Mouse (Mus musculus) heart, embryonic 13.5 days (tissue): Measurements from ENCODE around the gene Eif3c. TPM values are rescaled to one million over a fixed set of nuclear protein-coding genes. Genes with fewer than 3 reads are reported as not detected.
A peak's percentile ranks its signal among the peaks of the same experiment; 100 is the strongest.

Experiments
- ATAC-seq: fragments of 200-750 bp; cut with Nextera tagmentation; 2 replicates; pipeline ENCODE4 v1.8.0; 2017; ENCODE audit warnings: moderate TSS enrichment; ENCODE audit not compliant: insufficient number of reproducible peaks, low FRiP score, low TSS enrichment; ENCODE audit errors: extremely low read depth
- H3K27ac ChIP-seq: fragments of 300-500 bp; sonication (generic); replicated peaks from 2 replicates; pipeline ENCODE4 v1.5.1; 2015; ENCODE audit warnings: moderate library complexity, mild to moderate bottlenecking, inconsistent platforms
- H3K27me3 ChIP-seq: fragments of 300-500 bp; sonication (generic); replicated peaks from 2 replicates; pipeline ENCODE4 v1.6.1; 2015; ENCODE audit warnings: mild to moderate bottlenecking, inconsistent platforms
- H3K36me3 ChIP-seq: fragments of 300-500 bp; sonication (generic); 2 replicates; pipeline ENCODE4 v1.6.1; 2015; ENCODE audit warnings: mild to moderate bottlenecking, inconsistent platforms
- H3K4me1 ChIP-seq: fragments of 300-500 bp; sonication (generic); 2 replicates; pipeline ENCODE4 v1.6.1; 2015; ENCODE audit warnings: inconsistent platforms
- H3K4me2 ChIP-seq: fragments of 300-500 bp; sonication (generic); 2 replicates; pipeline ENCODE4 v1.6.1; 2015; ENCODE audit warnings: inconsistent platforms, mild to moderate bottlenecking, moderate library complexity
- H3K4me3 ChIP-seq: fragments of 300-500 bp; sonication (generic); 2 replicates; pipeline ENCODE4 v1.5.1; 2015; ENCODE audit warnings: moderate library complexity, mild to moderate bottlenecking, inconsistent platforms
- H3K9ac ChIP-seq: fragments of 300-500 bp; sonication (generic); 2 replicates; pipeline ENCODE4 v1.6.1; 2015; ENCODE audit warnings: inconsistent platforms, mild to moderate bottlenecking, moderate library complexity
- H3K9me3 ChIP-seq: fragments of 300-500 bp; sonication (generic); 2 replicates; pipeline ENCODE4 v1.6.1; 2016; ENCODE audit warnings: inconsistent platforms
- WGBS: fragments of 180-500 bp; shearing (Covaris S2); methylation state at CpG from one replicate; pipeline ENCODE4 v1.1.7; 2015; ENCODE audit warnings: mixed read lengths; 5-methylcytosine and 5-hydroxymethylcytosine counted together
- polyA plus RNA-seq: library from polyadenylated mRNA; unstranded; fragments of >200 nt; fragmentation: Nextera tagmentation; extraction: Ambion mirVana; gene quantifications from 2 replicates; pipeline ENCODE4 v1.2.1, GENCODE M21; 2015

Eif3c gene
- polyA plus RNA-seq, result 129 and 135 TPM in 2 replicates

DNA sequence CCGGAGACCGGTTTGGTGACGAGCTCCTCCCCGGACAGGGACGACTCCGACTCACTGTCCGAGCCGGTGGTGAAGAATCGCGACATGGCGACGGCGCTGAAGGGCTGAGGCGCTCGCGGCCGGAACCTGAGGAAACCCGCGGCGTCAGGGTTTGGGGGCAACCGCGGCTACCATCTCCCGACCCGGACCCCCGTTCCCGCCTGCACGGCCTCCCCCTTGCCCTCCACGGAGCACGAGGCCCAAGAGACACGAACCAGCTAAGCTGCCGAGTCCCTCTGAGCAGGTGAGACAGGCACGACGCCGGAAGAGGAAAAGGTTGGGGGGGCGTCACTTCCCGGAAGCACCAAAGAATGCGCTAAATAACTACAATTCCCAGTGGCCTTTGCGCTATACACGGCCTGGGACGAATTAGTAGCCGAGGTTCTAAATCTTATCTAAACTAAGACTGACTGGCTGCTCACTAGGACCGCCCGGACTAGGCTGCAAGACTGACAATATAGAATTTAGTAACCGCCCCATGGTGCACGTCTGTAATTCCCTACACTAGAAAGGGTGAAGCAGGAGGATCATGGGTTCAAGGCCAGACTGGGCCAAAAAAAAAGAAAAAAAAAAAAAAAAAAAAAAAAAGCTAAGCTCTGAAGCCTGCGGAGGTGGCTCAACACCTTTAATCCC, at the start of gene Eif3c:
Eif3c (minus strand) TSS at position 318 of the 672 bp plus-strand sequence.
- ATAC-seq, result peak; percentile 89
- WGBS, result under 1% methylated on average over 46 of the region's 46 CpGs
- peaks cover 8% of the 10 kb centered on the region for H3K4me1 ChIP-seq
- peak within 1 kb of the TSS; percentile 73 for H3K27ac ChIP-seq
- H3K4me3 ChIP-seq, result peak within 1 kb of the TSS; percentile 71
- H3K9me3 ChIP-seq, result no peaks in the 10 kb centered on the region
- peaks cover 37% of the 10 kb centered on the region for H3K36me3 ChIP-seq
- peak within 1 kb of the TSS; percentile 88 for H3K4me2 ChIP-seq
- peak within 1 kb of the TSS; percentile 84 for H3K9ac ChIP-seq
- no peaks in the 10 kb centered on the region for H3K27me3 ChIP-seq

DNA sequence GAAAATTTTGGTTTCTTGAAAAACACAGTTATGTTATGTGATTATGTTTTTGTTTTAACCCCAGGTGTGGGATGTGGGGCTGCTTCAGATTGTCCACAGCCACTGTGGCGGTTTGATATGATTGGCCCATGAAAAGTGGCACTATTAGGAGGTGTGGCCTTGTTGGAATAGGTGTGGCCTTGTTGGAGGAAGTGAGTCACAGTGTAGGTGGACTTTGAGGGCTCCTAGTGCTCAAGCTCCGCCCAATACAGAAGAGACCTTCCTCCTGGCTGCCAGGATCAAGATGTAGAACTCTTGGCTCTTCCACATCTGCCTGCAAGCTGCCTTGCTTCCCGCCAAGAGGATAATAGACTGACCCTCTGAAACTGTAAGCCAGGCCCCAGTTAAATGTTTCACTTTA, 46.5 kb upstream of the Eif3c start:
- WGBS, result 61% methylated on average over 3 of the region's 3 CpGs

DNA sequence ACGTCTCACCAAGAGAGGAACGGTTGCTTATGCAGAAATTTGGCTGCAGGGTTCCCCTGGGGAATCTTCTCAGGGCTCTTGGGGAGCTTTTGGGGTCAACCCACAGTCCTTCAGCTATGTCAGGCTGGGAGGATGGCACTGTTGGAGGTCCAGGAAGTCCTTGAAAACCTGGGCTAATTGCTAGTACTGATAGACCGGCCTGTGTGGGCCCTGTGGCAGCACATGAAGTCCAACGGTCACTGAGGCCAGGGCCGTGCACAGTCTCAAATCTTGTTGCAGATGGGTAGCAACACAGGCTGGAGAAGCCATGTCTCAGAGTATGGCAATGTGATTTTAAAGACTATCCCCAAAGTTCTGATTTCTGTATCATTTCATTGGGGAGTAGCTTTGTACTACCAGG, 41.6 kb upstream of the Eif3c start:
- Histone ChIP-seq H3K27ac (no peak overlapping the region), H3K36me3 (no peaks in the 10 kb centered on the region), H3K9me3 (no peaks in the 10 kb centered on the region), H3K27me3 (no peaks in the 10 kb centered on the region), H3K4me2 (no peak overlapping the region), H3K4me3 (no peak overlapping the region), H3K4me1 (no peaks in the 10 kb centered on the region), H3K9ac (no peak overlapping the region)
- 75% methylated on average over 5 of the region's 5 CpGs for WGBS
- ATAC-seq, result no peak

More for the DNA sequence above, 46.5 kb upstream of the Eif3c start:
- Histone ChIP-seq H3K9ac (no peak overlapping the region), H3K27ac (no peak overlapping the region), H3K27me3 (no peaks in the 10 kb centered on the region), H3K9me3 (peaks cover 5% of the 10 kb centered on the region; the same call in 1 of the 2 replicates), H3K4me1 (no peaks in the 10 kb centered on the region), H3K36me3 (no peaks in the 10 kb centered on the region), H3K4me2 (no peak overlapping the region), H3K4me3 (no peak overlapping the region)
- no peak for ATAC-seq

DNA sequence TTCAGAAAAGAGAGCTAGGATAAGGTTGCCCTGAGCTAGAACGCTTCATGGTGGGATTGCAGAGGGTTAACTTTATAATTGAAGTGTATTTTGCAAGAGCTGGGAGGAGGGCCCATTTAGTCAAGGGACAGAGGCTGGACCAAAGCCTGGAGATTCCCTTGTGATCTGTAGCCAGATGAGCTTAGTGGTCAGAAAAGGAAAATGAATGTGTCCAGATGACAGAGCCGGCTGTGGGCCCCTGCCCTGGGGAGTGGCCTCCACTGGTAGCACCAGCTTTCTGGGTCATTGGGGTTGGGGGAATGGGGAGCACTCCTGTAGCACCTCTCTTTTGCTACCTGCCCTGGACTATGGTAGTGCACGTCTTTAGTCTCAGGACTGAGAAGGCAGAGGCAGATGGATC, 40.9 kb upstream of the Eif3c start:
- no peak for ATAC-seq
- Histone ChIP-seq H3K4me1 (no peaks in the 10 kb centered on the region), H3K36me3 (no peaks in the 10 kb centered on the region), H3K27me3 (no peaks in the 10 kb centered on the region), H3K4me2 (no peak overlapping the region), H3K4me3 (no peak overlapping the region), H3K27ac (no peak overlapping the region), H3K9ac (no peak overlapping the region), H3K9me3 (no peaks in the 10 kb centered on the region)
- WGBS, result 83% methylated on average over 3 of the region's 3 CpGs

DNA sequence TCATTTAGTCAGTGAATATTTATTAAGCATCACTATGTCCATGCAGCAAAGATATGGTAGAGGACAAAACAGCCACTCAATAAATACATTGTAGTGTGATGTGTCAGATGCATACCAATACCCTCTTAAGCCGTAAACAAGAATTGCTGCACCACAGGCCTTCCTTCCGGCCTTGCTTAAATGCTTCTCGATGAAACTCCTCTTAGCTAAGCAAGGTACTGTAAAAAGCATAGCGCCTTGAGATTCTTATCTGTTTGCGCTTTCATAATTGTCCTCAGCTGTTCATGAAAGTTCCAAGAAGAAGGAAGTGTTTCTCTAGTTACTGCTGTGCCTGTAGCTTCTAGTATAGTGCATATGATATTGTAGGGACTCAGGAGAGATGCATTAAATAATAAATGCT, 40.4 kb upstream of the Eif3c start:
- Histone ChIP-seq H3K9me3 (no peaks in the 10 kb centered on the region), H3K27me3 (no peaks in the 10 kb centered on the region), H3K4me2 (no peak overlapping the region), H3K36me3 (no peaks in the 10 kb centered on the region), H3K27ac (no peak overlapping the region), H3K4me1 (no peaks in the 10 kb centered on the region), H3K9ac (no peak overlapping the region), H3K4me3 (no peak overlapping the region)
- ATAC-seq, result no peak
- 75% methylated on average over 5 of the region's 5 CpGs for whole genome bisulfite sequencing

DNA sequence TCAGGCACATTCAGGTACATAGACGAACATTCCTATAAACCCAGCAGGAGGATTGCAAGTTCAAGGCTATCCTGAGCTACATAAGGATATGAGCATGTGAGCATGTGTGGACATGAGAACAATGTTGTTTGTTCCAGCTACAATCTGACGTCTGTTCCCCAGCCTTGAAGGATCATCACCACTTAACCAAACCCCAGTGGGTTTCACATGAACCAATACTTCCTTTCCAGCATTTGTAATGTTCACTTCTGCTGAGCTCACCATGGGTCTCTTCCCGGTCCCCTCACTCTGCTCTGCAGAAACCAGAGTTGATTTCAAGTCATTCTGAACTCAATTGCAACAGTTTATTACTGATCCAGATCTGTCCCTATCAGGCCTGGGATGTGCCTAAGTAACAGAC, 36.4 kb upstream of the Eif3c start:
- no peaks in the 10 kb centered on the region for H3K27me3 ChIP-seq
- ATAC-seq, result no peak
- H3K9ac ChIP-seq, result no peak overlapping the region
- H3K4me2 ChIP-seq, result no peak overlapping the region
- no peaks in the 10 kb centered on the region for H3K36me3 ChIP-seq
- no peak overlapping the region for H3K4me3 ChIP-seq
- H3K9me3 ChIP-seq, result no peaks in the 10 kb centered on the region
- 69% methylated on average over 3 of the region's 3 CpGs for WGBS
- no peak overlapping the region for H3K27ac ChIP-seq
- H3K4me1 ChIP-seq, result no peaks in the 10 kb centered on the region

DNA sequence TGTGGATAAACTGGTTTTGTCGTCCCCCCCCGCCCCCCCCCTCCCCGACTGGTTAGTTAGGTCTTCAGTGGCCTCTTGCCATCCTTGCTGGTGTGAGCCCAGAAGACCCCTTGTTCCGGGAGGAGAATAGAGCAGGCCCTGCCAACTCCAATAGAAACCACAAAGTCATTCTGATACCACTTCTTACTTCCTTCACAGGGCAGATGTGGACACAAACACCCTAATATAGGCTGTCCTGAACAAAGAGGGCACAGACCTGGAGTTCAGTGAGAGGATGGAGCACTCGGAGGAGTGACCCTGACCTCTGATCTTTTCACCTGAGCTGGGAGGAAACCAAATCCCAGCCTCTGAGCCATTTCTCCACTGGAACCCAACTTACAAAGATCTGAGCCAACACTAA, 35.7 kb upstream of the Eif3c start:
- WGBS, result 49% methylated on average over 4 of the region's 5 CpGs
- Histone ChIP-seq H3K27ac (no peak overlapping the region), H3K36me3 (no peaks in the 10 kb centered on the region), H3K4me2 (no peak overlapping the region), H3K9ac (no peak overlapping the region), H3K9me3 (no peaks in the 10 kb centered on the region), H3K4me3 (no peak overlapping the region), H3K27me3 (no peaks in the 10 kb centered on the region), H3K4me1 (no peaks in the 10 kb centered on the region)
- ATAC-seq, result no peak

DNA sequence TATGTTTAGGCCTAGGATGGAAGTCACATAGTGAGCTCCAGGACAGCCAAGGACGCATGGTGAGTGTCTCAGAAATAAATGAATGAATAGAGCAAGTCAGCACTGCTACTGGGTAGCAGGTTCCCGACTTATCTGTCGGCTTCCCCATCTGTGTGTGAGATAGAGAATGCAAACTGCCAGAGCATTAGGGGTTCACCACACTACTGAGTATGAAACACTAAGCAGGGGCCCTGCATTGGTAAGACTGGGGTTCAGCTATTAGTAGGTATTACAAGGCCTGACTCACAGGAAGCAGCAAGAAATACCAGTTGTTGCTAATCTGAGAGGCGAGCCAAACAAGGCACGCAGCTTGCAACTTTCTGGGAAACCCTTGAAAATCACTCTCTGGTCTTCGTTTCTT, 32.7 kb upstream of the Eif3c start:
- Histone ChIP-seq H3K27ac (no peak overlapping the region), H3K9ac (no peak overlapping the region), H3K4me1 (no peaks in the 10 kb centered on the region), H3K36me3 (no peaks in the 10 kb centered on the region), H3K27me3 (peaks cover 22% of the 10 kb centered on the region; the same call in 1 of the 2 replicates), H3K9me3 (no peaks in the 10 kb centered on the region), H3K4me3 (no peak overlapping the region), H3K4me2 (no peak overlapping the region)
- no peak for ATAC-seq
- 59% methylated on average over 6 of the region's 6 CpGs for WGBS

DNA sequence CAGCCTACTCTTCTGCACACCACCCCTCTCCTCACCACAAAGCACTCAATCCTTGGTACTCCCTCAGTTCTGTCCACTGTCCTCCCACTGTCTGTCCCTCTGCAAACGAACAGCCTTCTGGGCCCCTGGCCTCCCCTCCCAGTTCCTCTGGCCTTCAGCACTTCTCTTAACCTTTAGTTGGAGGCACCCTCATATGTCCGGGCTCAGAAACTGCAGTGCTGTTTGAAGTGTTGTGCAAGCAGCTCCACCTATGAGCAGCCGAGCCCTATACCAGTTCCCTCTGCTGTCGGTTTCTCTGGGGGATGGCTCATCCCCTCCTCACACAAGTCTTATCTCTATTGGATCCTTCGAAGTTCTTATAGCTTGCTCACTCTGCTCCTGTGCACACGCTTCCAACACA, 30.2 kb upstream of the Eif3c start:
- no peaks in the 10 kb centered on the region for H3K9me3 ChIP-seq
- ATAC-seq, result no peak
- 44% methylated on average over 6 of the region's 6 CpGs for WGBS
- H3K4me1 ChIP-seq, result no peaks in the 10 kb centered on the region
- no peak overlapping the region for H3K4me3 ChIP-seq
- H3K36me3 ChIP-seq, result no peaks in the 10 kb centered on the region
- H3K27ac ChIP-seq, result no peak overlapping the region
- H3K4me2 ChIP-seq, result no peak overlapping the region
- no peak overlapping the region for H3K9ac ChIP-seq
- H3K27me3 ChIP-seq, result peaks cover 41% of the 10 kb centered on the region; the same call in 1 of the 2 replicates

DNA sequence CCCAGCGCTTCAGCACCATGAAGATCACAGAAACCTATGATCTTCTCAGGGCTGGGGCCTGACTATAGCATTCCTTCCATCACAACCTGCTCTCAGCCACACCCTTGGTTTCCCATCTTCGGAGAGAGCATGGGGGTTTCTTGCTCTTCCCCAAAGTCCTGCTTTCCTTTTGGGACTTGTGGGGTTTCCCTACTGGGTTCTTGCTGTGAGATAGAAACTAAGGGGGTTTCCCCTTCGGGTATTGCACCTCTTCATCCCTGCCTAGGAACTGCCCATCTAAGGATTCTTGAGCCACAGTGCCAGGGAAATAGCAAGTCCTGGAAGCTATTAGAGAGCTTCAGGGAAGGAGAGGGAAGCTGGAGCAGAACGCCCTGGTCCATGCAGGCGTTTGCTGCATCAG, 29.7 kb upstream of the Eif3c start:
- 67% methylated on average over 5 of the region's 5 CpGs for WGBS
- H3K36me3 ChIP-seq, result no peaks in the 10 kb centered on the region

DNA sequence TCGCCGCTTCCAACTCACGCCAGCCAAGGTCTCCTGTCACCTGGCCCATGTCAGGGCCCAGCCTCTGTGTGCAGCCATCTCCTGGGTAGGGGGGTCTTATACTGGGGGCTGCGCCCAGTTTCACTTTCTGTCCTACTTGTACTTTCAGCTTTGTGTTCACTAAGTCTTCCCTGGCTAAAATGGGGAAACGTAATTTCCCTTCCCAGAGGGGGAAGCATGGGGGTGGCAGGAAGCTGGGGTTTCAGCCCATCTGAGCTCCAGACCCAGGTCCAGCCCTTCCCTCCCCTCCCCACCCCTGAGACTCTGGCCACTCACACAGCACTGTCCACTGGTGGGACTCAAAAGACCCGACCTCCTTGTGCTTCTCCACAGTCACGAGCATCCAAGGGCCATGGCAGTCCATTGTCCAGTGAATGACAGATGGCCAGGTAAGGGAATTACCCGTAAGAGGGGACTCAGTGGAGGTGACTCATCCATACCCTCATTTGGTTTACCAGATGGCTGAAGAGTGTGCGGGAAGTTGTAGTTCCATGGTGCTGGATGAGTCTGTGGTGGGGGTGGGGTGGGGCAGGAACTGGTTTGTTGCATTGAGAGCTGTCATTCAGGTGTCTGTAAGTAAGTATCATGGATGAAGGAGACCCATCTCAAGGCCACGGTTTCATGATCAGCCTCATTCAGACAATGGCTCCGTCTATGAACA, 28.8 kb upstream of the Eif3c start, which contains the start of gene Il27:
Il27 (minus strand) TSS at position 80 of the 700 bp plus-strand sequence.
- 70% methylated on average over 11 of the region's 11 CpGs for WGBS

More for the DNA sequence above, 29.7 kb upstream of the Eif3c start:
- Histone ChIP-seq H3K4me2 (no peak overlapping the region), H3K9ac (no peak overlapping the region), H3K4me3 (no peak overlapping the region), H3K9me3 (no peaks in the 10 kb centered on the region), H3K27me3 (peaks cover 43% of the 10 kb centered on the region; the same call in 1 of the 2 replicates), H3K4me1 (no peaks in the 10 kb centered on the region), H3K27ac (no peak overlapping the region)
- no peak for ATAC-seq

More for the DNA sequence above, 28.8 kb upstream of the Eif3c start, which contains the start of gene Il27:
- no peak within 1 kb of the TSS for H3K27ac ChIP-seq
- H3K9ac ChIP-seq, result no peak within 1 kb of the TSS
- no peaks in the 10 kb centered on the region for H3K36me3 ChIP-seq
- H3K9me3 ChIP-seq, result no peaks in the 10 kb centered on the region
- peaks cover 46% of the 10 kb centered on the region; the same call in 1 of the 2 replicates for H3K27me3 ChIP-seq
- H3K4me1 ChIP-seq, result no peaks in the 10 kb centered on the region
- no peak within 1 kb of the TSS for H3K4me2 ChIP-seq
- ATAC-seq, result no peak
- H3K4me3 ChIP-seq, result no peak within 1 kb of the TSS
